Comparison of ENCODE assay signal across 9 mouse cellular contexts in genomic region chr5:135169479-135169878, GRCm38 (mm10). TPM values are rescaled to one million over a fixed set of nuclear protein-coding genes. Genes with fewer than 3 reads are reported as not detected.
DNase-seq lines count a peak whose midpoint lies in the region; ATAC-seq and TF ChIP-seq lines count a peak whose summit lies in the region.
"Had no signal": no experiment of that assay in that cellular context is flagged by ENCODE, and none has a peak within 500 bp of the region (broad histone marks: within the 10 kb centered on the region; RNA-seq: fewer than 3 reads in every experiment).

No protein-coding gene starts in this region.

- H3K4me1 ChIP-seq in embryonic facial prominence, embryonic 11.5 days (ENCODE audit: control insufficient read depth, insufficient read depth, low read length), result no peaks in the 10 kb centered on the region
- peaks cover 7% of the 10 kb centered on the region; the same call in 1 of the 2 replicates for H3K4me1 ChIP-seq in hindbrain, postnatal 0 days (ENCODE audit: insufficient read depth, low read length)
- peaks cover 14% of the 10 kb centered on the region for H3K4me1 ChIP-seq in neural tube, embryonic 12.5 days

- no peak for DNase-seq in layer of hippocampus, adult 2 months (ENCODE audit: low spot score in 2 of 2)
- no peak for DNase-seq in layer of hippocampus, postnatal 36 days
- no peak for DNase-seq in embryonic facial prominence, embryonic 11.5 days (ENCODE audit: low spot score)
- DNase-seq in hindbrain, postnatal 0 days (ENCODE audit: low spot score), result no peak
- DNase-seq in right cerebral cortex, adult 18-20 months, result no peak
- no peak for DNase-seq in urinary bladder, postnatal 14 days (ENCODE audit: low spot score)
- DNase-seq in lung, postnatal 4 days, result no peak
- DNase-seq: kidney, postnatal 36 days had no signal

- H3K27ac ChIP-seq in layer of hippocampus, adult 2 months, result peak overlapping the region; percentile 100
- no peak overlapping the region for H3K27ac ChIP-seq in embryonic facial prominence, embryonic 11.5 days (replicated peaks; ENCODE audit: low read depth, low read length)
- peak overlapping the region; percentile 98 for H3K27ac ChIP-seq in hindbrain, postnatal 0 days
- no peak overlapping the region for H3K27ac ChIP-seq in neural tube, embryonic 12.5 days

- no peaks in the 10 kb centered on the region for H3K27me3 ChIP-seq in embryonic facial prominence, embryonic 11.5 days (ENCODE audit: control insufficient read depth, insufficient read depth, low read length)
- no peaks in the 10 kb centered on the region for H3K27me3 ChIP-seq in hindbrain, postnatal 0 days (ENCODE audit: insufficient read depth, low read length)
- H3K27me3 ChIP-seq in neural tube, embryonic 12.5 days (replicated peaks), result no peaks in the 10 kb centered on the region

- H3K9me3 ChIP-seq in embryonic facial prominence, embryonic 11.5 days (replicated peaks; ENCODE audit: control insufficient read depth, low read length), result no peaks in the 10 kb centered on the region
- no peaks in the 10 kb centered on the region for H3K9me3 ChIP-seq in hindbrain, postnatal 0 days (ENCODE audit: low read length)
- no peaks in the 10 kb centered on the region for H3K9me3 ChIP-seq in neural tube, embryonic 12.5 days

- no peak for ATAC-seq in embryonic facial prominence, embryonic 11.5 days (replicated peaks; ENCODE audit: insufficient number of reproducible peaks, low FRiP score, low TSS enrichment, low read depth)
- ATAC-seq in hindbrain, postnatal 0 days, result no peak
- ATAC-seq in neural tube, embryonic 12.5 days (ENCODE audit: low FRiP score, low read depth), result no peak

- peak overlapping the region; percentile 89 for H3K4me3 ChIP-seq in layer of hippocampus, adult 2 months
- peak overlapping the region; percentile 72 for H3K4me3 ChIP-seq in embryonic facial prominence, embryonic 11.5 days (ENCODE audit: low read depth, low read length)
- H3K4me3 ChIP-seq in hindbrain, postnatal 0 days (ENCODE audit: low read length), result peak overlapping the region; percentile 65
- H3K4me3 ChIP-seq in neural tube, embryonic 12.5 days, result peak overlapping the region; percentile 57

- TF ChIP-seq CTCF in layer of hippocampus, adult 2 months (conservative IDR thresholded peaks at IDR 0.05), result no peak
- TF ChIP-seq CTCF in hindbrain, postnatal 0 days (IDR thresholded peaks at IDR 0.05; ENCODE audit: low read depth), result no peak

- peak overlapping the region; percentile 62 for H3K4me2 ChIP-seq in embryonic facial prominence, embryonic 11.5 days (ENCODE audit: low read depth, low read length)
- peak overlapping the region; percentile 94 for H3K4me2 ChIP-seq in hindbrain, postnatal 0 days (ENCODE audit: low read depth, low read length)
- peak overlapping the region; percentile 78 for H3K4me2 ChIP-seq in neural tube, embryonic 12.5 days (replicated peaks)

- H3K9ac ChIP-seq in embryonic facial prominence, embryonic 11.5 days (replicated peaks; ENCODE audit: low read length), result peak overlapping the region; percentile 67
- H3K9ac ChIP-seq in hindbrain, postnatal 0 days (replicated peaks; ENCODE audit: low read length), result peak overlapping the region; percentile 86
- peak overlapping the region; percentile 69 for H3K9ac ChIP-seq in neural tube, embryonic 12.5 days

- WGBS in embryonic facial prominence, embryonic 11.5 days, result 89% methylated on average over 5 of the region's 5 CpGs
- 88% methylated on average over 5 of the region's 5 CpGs for WGBS in hindbrain, postnatal 0 days
- 89% methylated on average over 5 of the region's 5 CpGs for WGBS in neural tube, embryonic 12.5 days

- no peaks in the 10 kb centered on the region; the same call in 1 of the 2 replicates for H3K36me3 ChIP-seq in embryonic facial prominence, embryonic 11.5 days (replicated peaks; ENCODE audit: control insufficient read depth, insufficient read depth, low read depth, low read length)
- peaks cover 20% of the 10 kb centered on the region for H3K36me3 ChIP-seq in hindbrain, postnatal 0 days (ENCODE audit: insufficient read depth, low read length)
- peaks cover 35% of the 10 kb centered on the region for H3K36me3 ChIP-seq in neural tube, embryonic 12.5 days

RNA-seq across cellular contexts. Expression of gene Bcl7b, which starts 1.4 kb away (rescaled TPM):
- 10 to 100 TPM; 55.1 to 62.6 TPM for total RNA-seq in layer of hippocampus, adult 2 months (2021)
- 10 to 100 TPM; 51.2 to 51.5 TPM for total RNA-seq in layer of hippocampus, postnatal 36 days (2021)
- 38.5 and 40.2 TPM in 2 replicates for polyA plus RNA-seq in embryonic facial prominence, embryonic 11.5 days (2014; fragmentation: Nextera tagmentation; extraction: Ambion mirVana)
- total RNA-seq in hindbrain, postnatal 0 days (2014; rRNA removed), result 13.7 and 18.5 TPM in 2 replicates
- polyA plus RNA-seq in hindbrain, postnatal 0 days (2015; fragmentation: Nextera tagmentation; extraction: Ambion mirVana), result 32.5 and 36.4 TPM in 2 replicates
- 50.1 and 50.2 TPM in 2 replicates for polyA plus RNA-seq in neural tube, embryonic 12.5 days (2016; fragmentation: Nextera tagmentation; extraction: Ambion mirVana)

RNA-seq across cellular contexts. Expression of gene Baz1b, which starts 17.6 kb away (rescaled TPM):
- 10 to 100 TPM; 79.9 to 87.5 TPM for total RNA-seq in layer of hippocampus, adult 2 months (2021)
- 10 to 100 TPM; 78.5 to 86.3 TPM for total RNA-seq in layer of hippocampus, postnatal 36 days (2021)
- polyA plus RNA-seq in embryonic facial prominence, embryonic 11.5 days (2014; fragmentation: Nextera tagmentation; extraction: Ambion mirVana), result 60.2 and 65.6 TPM in 2 replicates
- 35.5 and 42.9 TPM in 2 replicates for total RNA-seq in hindbrain, postnatal 0 days (2014; rRNA removed)
- polyA plus RNA-seq in hindbrain, postnatal 0 days (2015; fragmentation: Nextera tagmentation; extraction: Ambion mirVana), result 15.8 and 16.7 TPM in 2 replicates
- polyA plus RNA-seq in neural tube, embryonic 12.5 days (2016; fragmentation: Nextera tagmentation; extraction: Ambion mirVana), result 54.7 and 58.6 TPM in 2 replicates

RNA-seq across cellular contexts. Expression of gene Tbl2, which starts 20.0 kb away (rescaled TPM):
- total RNA-seq in layer of hippocampus, adult 2 months (2021), result 10 to 100 TPM; 29.8 to 32.0 TPM
- total RNA-seq in layer of hippocampus, postnatal 36 days (2021), result 10 to 100 TPM; 32.3 to 33.0 TPM
- polyA plus RNA-seq in embryonic facial prominence, embryonic 11.5 days (2014; fragmentation: Nextera tagmentation; extraction: Ambion mirVana), result 20.0 and 20.8 TPM in 2 replicates
- 36.9 and 43.7 TPM in 2 replicates for total RNA-seq in hindbrain, postnatal 0 days (2014; rRNA removed)
- 10.7 and 12.3 TPM in 2 replicates for polyA plus RNA-seq in hindbrain, postnatal 0 days (2015; fragmentation: Nextera tagmentation; extraction: Ambion mirVana)
- 23.6 and 23.8 TPM in 2 replicates for polyA plus RNA-seq in neural tube, embryonic 12.5 days (2016; fragmentation: Nextera tagmentation; extraction: Ambion mirVana)

Comparison
In these comparisons a context has a peak if more than half of its experiments do, and no peak if none do; other contexts are left out.
1. H3K27ac ChIP-seq: peak in layer of hippocampus, adult 2 months (single experiment) and hindbrain, postnatal 0 days (single experiment); none in embryonic facial prominence, embryonic 11.5 days (single experiment) and neural tube, embryonic 12.5 days (single experiment).
2. Peak in every context shown above with its lines, with median percentiles within 50 percentile points of each other: H3K4me3 ChIP-seq, H3K4me2 ChIP-seq and H3K9ac ChIP-seq.